Mouse (Mus musculus): ENCODE results near the gene Cadps2. TPM values are rescaled to one million over a fixed set of nuclear protein-coding genes. Genes with fewer than 3 reads are reported as not detected.

The Cadps2 gene
- total and polyA plus RNA-seq, 3 experiments, result not detected

GRCm38 (mm10) chr6:23247512-23248312 is 591.5 kb downstream of the Cadps2 start:
- in situ Hi-C loops (cut with MboI; ENCODE audit: low pct_ligation_motif_present, low pct_unique_long_range_greater_than_20kb, low sequenced_read_pairs), result no loop called here
- Histone ChIP-seq H3K4me2 (ENCODE audit: insufficient read depth, low read depth, poor library complexity, severe bottlenecking) (no peak overlapping the region), H3K4me1 (ENCODE audit: control insufficient read depth in 1 of 2, insufficient read depth in 2 of 2) (no peaks in the 10 kb centered on the region), H3K36me3 (replicated peaks in 1 of 2; ENCODE audit: control insufficient read depth in 1 of 2, insufficient read depth in 1 of 2, low read length in 1 of 2) (no peaks in the 10 kb centered on the region), H3K27ac (ENCODE audit: insufficient read depth, low read depth) (no peak overlapping the region), H3K9me3 (replicated peaks; ENCODE audit: low read length) (peaks cover 36% of the 10 kb centered on the region), H3K9ac (ENCODE audit: insufficient read depth, low read depth) (no peak overlapping the region), H3K4me3 (replicated peaks in 1 of 3; ENCODE audit: low read depth in 2 of 3, low read length in 2 of 3, poor library complexity in 1 of 3) (no peak overlapping the region), H3K27me3 (replicated peaks) (no peaks in the 10 kb centered on the region), H3K79me2 (replicated peaks; ENCODE audit: control insufficient read depth, extremely low read depth, insufficient read depth, poor library complexity, severe bottlenecking) (no peaks in the 10 kb centered on the region)
- dilution Hi-C loops (cut with MboI; ENCODE audit: extremely low pct_ligation_motif_present, extremely low pct_unique_long_range_greater_than_20kb, low sequenced_read_pairs), result no loop called here
- TF ChIP-seq E2F4 (IDR thresholded peaks at IDR 0.05; ENCODE audit: insufficient replicate concordance, low read depth, low read length) (no peak), ZNF384 (IDR thresholded peaks at IDR 0.05; ENCODE audit: low read depth, low read length) (no peak)
- DNase-seq (ENCODE audit: extremely low read depth), result no peak

- H3K27ac ChIP-seq (ENCODE audit: insufficient read depth, low read depth), result no peak overlapping the region
- no peak for DNase-seq (ENCODE audit: extremely low read depth)
- H3K4me1 ChIP-seq (ENCODE audit: control insufficient read depth in 1 of 2, insufficient read depth in 2 of 2), result no peaks in the 10 kb centered on the region
- in situ Hi-C loops (cut with MboI; ENCODE audit: low pct_ligation_motif_present, low pct_unique_long_range_greater_than_20kb, low sequenced_read_pairs) (no loop called here), dilution Hi-C loops (cut with MboI; ENCODE audit: extremely low pct_ligation_motif_present, extremely low pct_unique_long_range_greater_than_20kb, low sequenced_read_pairs) (no loop called here)
- no peaks in the 10 kb centered on the region for H3K79me2 ChIP-seq (replicated peaks; ENCODE audit: control insufficient read depth, extremely low read depth, insufficient read depth, poor library complexity, severe bottlenecking)
- H3K27me3 ChIP-seq (replicated peaks), result no peaks in the 10 kb centered on the region
- H3K9ac ChIP-seq (ENCODE audit: insufficient read depth, low read depth), result no peak overlapping the region
- H3K4me2 ChIP-seq (ENCODE audit: insufficient read depth, low read depth, poor library complexity, severe bottlenecking), result no peak overlapping the region
- H3K9me3 ChIP-seq (replicated peaks; ENCODE audit: low read length), result peaks cover 36% of the 10 kb centered on the region
- no peak for TF ChIP-seq CTCF (conservative IDR thresholded peaks at IDR 0.05 in 1 of 2, IDR thresholded peaks at IDR 0.05 in 1 of 2; ENCODE audit: low read depth in 2 of 2, low read length in 2 of 2)
- TF ChIP-seq MAFK (IDR thresholded peaks at IDR 0.05; ENCODE audit: insufficient replicate concordance, low read length), result no peak
- no peak for TF ChIP-seq RAD21 (IDR thresholded peaks at IDR 0.05; ENCODE audit: low read depth, low read length)
- no peak for TF ChIP-seq ETS1 (conservative IDR thresholded peaks at IDR 0.05; ENCODE audit: low read depth, low read length)
- no peak for TF ChIP-seq ZNF384 (IDR thresholded peaks at IDR 0.05; ENCODE audit: low read depth, low read length)
- no peak for TF ChIP-seq E2F4 (IDR thresholded peaks at IDR 0.05; ENCODE audit: insufficient replicate concordance, low read depth, low read length)
- no peak for TF ChIP-seq ZC3H11A (IDR thresholded peaks at IDR 0.05; ENCODE audit: low read depth, low read length)
- no peak for TF ChIP-seq MYC (IDR thresholded peaks at IDR 0.05; ENCODE audit: low read depth, low read length)
- no peak overlapping the region for H3K4me3 ChIP-seq (replicated peaks in 1 of 3; ENCODE audit: low read depth in 2 of 3, low read length in 2 of 3, poor library complexity in 1 of 3)
- H3K36me3 ChIP-seq (replicated peaks in 1 of 2; ENCODE audit: control insufficient read depth in 1 of 2, insufficient read depth in 1 of 2, low read length in 1 of 2), result no peaks in the 10 kb centered on the region
These were observed 592.3 kb downstream of the Cadps2 start for GRCm38 (mm10) chr6:23246790-23247511.

GRCm38 (mm10) chr6:23246061-23246789 is 593.0 kb downstream of the Cadps2 start:
- H3K79me2 ChIP-seq (replicated peaks; ENCODE audit: control insufficient read depth, extremely low read depth, insufficient read depth, poor library complexity, severe bottlenecking), result no peaks in the 10 kb centered on the region
- no peaks in the 10 kb centered on the region for H3K27me3 ChIP-seq (replicated peaks)
- dilution Hi-C loops (cut with MboI; ENCODE audit: extremely low pct_ligation_motif_present, extremely low pct_unique_long_range_greater_than_20kb, low sequenced_read_pairs), result no loop called here
- no peak for DNase-seq (ENCODE audit: extremely low read depth)
- H3K4me2 ChIP-seq (ENCODE audit: insufficient read depth, low read depth, poor library complexity, severe bottlenecking), result no peak overlapping the region
- in situ Hi-C loops (cut with MboI; ENCODE audit: low pct_ligation_motif_present, low pct_unique_long_range_greater_than_20kb, low sequenced_read_pairs), result no loop called here
- H3K4me3 ChIP-seq (replicated peaks in 1 of 3; ENCODE audit: low read depth in 2 of 3, low read length in 2 of 3, poor library complexity in 1 of 3), result no peak overlapping the region
- H3K9ac ChIP-seq (ENCODE audit: insufficient read depth, low read depth), result no peak overlapping the region
- H3K4me1 ChIP-seq (ENCODE audit: control insufficient read depth in 1 of 2, insufficient read depth in 2 of 2), result no peaks in the 10 kb centered on the region
- H3K36me3 ChIP-seq (replicated peaks in 1 of 2; ENCODE audit: control insufficient read depth in 1 of 2, insufficient read depth in 1 of 2, low read length in 1 of 2), result no peaks in the 10 kb centered on the region
- H3K9me3 ChIP-seq (replicated peaks; ENCODE audit: low read length), result peaks cover 36% of the 10 kb centered on the region
- no peak overlapping the region for H3K27ac ChIP-seq (ENCODE audit: insufficient read depth, low read depth)
- TF ChIP-seq ELF1 (IDR thresholded peaks at IDR 0.05; ENCODE audit: low read depth, low read length) (no peak), TCF12 (IDR thresholded peaks at IDR 0.05; ENCODE audit: low read depth, low read length) (no peak), RAD21 (IDR thresholded peaks at IDR 0.05; ENCODE audit: low read depth, low read length) (no peak), BHLHE40 (IDR thresholded peaks at IDR 0.05; ENCODE audit: low read depth, low read length) (no peak), UBTF (IDR thresholded peaks at IDR 0.05; ENCODE audit: low read depth, low read length) (no peak), USF2 (conservative IDR thresholded peaks at IDR 0.05; ENCODE audit: low read depth, low read length) (no peak), ZKSCAN1 (IDR thresholded peaks at IDR 0.05; ENCODE audit: borderline replicate concordance, low read depth, low read length) (no peak), CTCF (conservative IDR thresholded peaks at IDR 0.05 in 1 of 2, IDR thresholded peaks at IDR 0.05 in 1 of 2; ENCODE audit: low read depth in 2 of 2, low read length in 2 of 2) (no peak), E2F4 (IDR thresholded peaks at IDR 0.05; ENCODE audit: insufficient replicate concordance, low read depth, low read length) (no peak), EP300 (IDR thresholded peaks at IDR 0.05; ENCODE audit: low read length) (no peak), MAFK (IDR thresholded peaks at IDR 0.05; ENCODE audit: insufficient replicate concordance, low read length) (no peak), NELFE (IDR thresholded peaks at IDR 0.05; ENCODE audit: low read depth, low read length) (no peak), CHD1 (IDR thresholded peaks at IDR 0.05; ENCODE audit: low read depth, low read length) (no peak), KAT2A (IDR thresholded peaks at IDR 0.05; ENCODE audit: insufficient replicate concordance, low read length) (no peak), POLR2AphosphoS2 (IDR thresholded peaks at IDR 0.05; ENCODE audit: low read depth, low read length) (no peak), HCFC1 (IDR thresholded peaks at IDR 0.05; ENCODE audit: low read depth, low read length) (no peak), POLR2A (IDR thresholded peaks at IDR 0.05; ENCODE audit: low read depth, low read length) (no peak)

Data from CH12.LX (cell line).